Mouse (Mus musculus) neural tube, embryonic 11.5 days (tissue): ENCODE data around the gene Serpinb9c. TPM values are rescaled to one million over a fixed set of nuclear protein-coding genes. Genes with fewer than 3 reads are reported as not detected.
"Not testable (repeated sequence)": the region's sequence is repeated elsewhere in the genome, so short reads cannot be mapped to it uniquely, and the experiment has no call there.

Experiments used
- ATAC-seq: fragments of 200-750 bp; cut with Nextera tagmentation; 2 replicates; pipeline ENCODE4 v1.8.0; 2017; ENCODE audit warnings: moderate number of reproducible peaks, mild to moderate bottlenecking, moderate TSS enrichment, moderate library complexity; ENCODE audit not compliant: insufficient read depth, low FRiP score, low TSS enrichment
- DNase-seq: peaks from one replicate; pipeline ENCODE4 v3.0.0-alpha.2; 2015; ENCODE audit warnings: low spot score
- H3K27ac ChIP-seq: fragments of 300-500 bp; sonication (generic); 2 replicates; pipeline ENCODE4 v1.5.1; 2014; ENCODE audit warnings: low read depth, mild to moderate bottlenecking, low read length
- H3K27me3 ChIP-seq: fragments of 300-500 bp; sonication (generic); 2 replicates; pipeline ENCODE4 v1.6.1; 2014; ENCODE audit warnings: mild to moderate bottlenecking, low read length, mixed read lengths; ENCODE audit not compliant: control insufficient read depth, insufficient read depth
- H3K36me3 ChIP-seq: fragments of 300-500 bp; sonication (generic); 2 replicates; pipeline ENCODE4 v1.6.1; 2014; ENCODE audit warnings: mild to moderate bottlenecking, low read length, moderate library complexity, mixed read lengths; ENCODE audit not compliant: control insufficient read depth, insufficient read depth
- H3K4me1 ChIP-seq: fragments of 300-500 bp; sonication (generic); 2 replicates; pipeline ENCODE4 v1.6.1; 2014; ENCODE audit warnings: low read length, mixed read lengths; ENCODE audit not compliant: control insufficient read depth, insufficient read depth
- H3K4me2 ChIP-seq: fragments of 300-500 bp; sonication (generic); 2 replicates; pipeline ENCODE4 v1.6.1; 2014; ENCODE audit warnings: low read depth, mild to moderate bottlenecking, moderate library complexity
- H3K4me3 ChIP-seq: fragments of 300-500 bp; sonication (generic); 2 replicates; pipeline ENCODE4 v1.5.1; 2014; ENCODE audit warnings: low read depth, low read length
- H3K9ac ChIP-seq: fragments of 300-500 bp; sonication (generic); 2 replicates; pipeline ENCODE4 v1.6.1; 2014; ENCODE audit warnings: mild to moderate bottlenecking, low read length
- H3K9me3 ChIP-seq: fragments of 300-500 bp; sonication (generic); 2 replicates; pipeline ENCODE4 v1.6.1; 2016; ENCODE audit warnings: low read length; ENCODE audit not compliant: control insufficient read depth
- WGBS: fragments of 180-500 bp; shearing (Covaris S2); extraction: QIAGEN DNeasy Blood & Tissue Kit; methylation state at CpG from one replicate; pipeline ENCODE4 v1.1.7; 2014; 5-methylcytosine and 5-hydroxymethylcytosine counted together
- polyA plus RNA-seq: library from polyadenylated mRNA; unstranded; fragments of >200 nt; fragmentation: Nextera tagmentation; extraction: Ambion mirVana; gene quantifications from 2 replicates; pipeline ENCODE4 v1.2.1, GENCODE M21; 2014

Serpinb9c gene
- not detected in 2 replicates for polyA plus RNA-seq

- WGBS, result 87% methylated on average over 4 of the region's 4 CpGs
- H3K9me3 ChIP-seq, result no peaks in the 10 kb centered on the region
- H3K9ac ChIP-seq, result no peak within 1 kb of the TSS
- H3K27me3 ChIP-seq, result no peaks in the 10 kb centered on the region
- H3K27ac ChIP-seq, result no peak within 1 kb of the TSS
- no peaks in the 10 kb centered on the region for H3K4me1 ChIP-seq
- DNase-seq (no peak), ATAC-seq (no peak)
- H3K4me2 ChIP-seq, result no peak within 1 kb of the TSS
- no peaks in the 10 kb centered on the region for H3K36me3 ChIP-seq
- no peak within 1 kb of the TSS for H3K4me3 ChIP-seq
Observed at GRCm38 (mm10) chr13:33159642-33160041, at the start of gene Serpinb9c. Gene Serpinb9c, minus strand, starts transcription at chr13:33159742.

GRCm38 (mm10) chr13:33199740-33200139, 40.2 kb upstream of the Serpinb9c start:
- H3K9ac ChIP-seq, result no peak overlapping the region
- ATAC-seq (no peak), DNase-seq (no peak)
- H3K27ac ChIP-seq, result no peak overlapping the region
- WGBS, result 60% methylated on average over 2 of the region's 2 CpGs
- H3K36me3 ChIP-seq, result no peaks in the 10 kb centered on the region
- no peaks in the 10 kb centered on the region for H3K27me3 ChIP-seq
- H3K4me1 ChIP-seq, result no peaks in the 10 kb centered on the region
- H3K9me3 ChIP-seq, result no peaks in the 10 kb centered on the region
- H3K4me2 ChIP-seq, result no peak overlapping the region
- no peak overlapping the region for H3K4me3 ChIP-seq

GRCm38 (mm10) chr13:33192659-33193058, 33.1 kb upstream of the Serpinb9c start, which contains the start of gene Serpinb9d:
Gene Serpinb9d, plus strand, starts transcription at chr13:33192959.
- no peak within 1 kb of the TSS for H3K4me2 ChIP-seq
- no peaks in the 10 kb centered on the region for H3K4me1 ChIP-seq
- H3K9me3 ChIP-seq, result no peaks in the 10 kb centered on the region
- DNase-seq, result no peak
- H3K9ac ChIP-seq, result no peak within 1 kb of the TSS
- 82% methylated on average over 5 of the region's 5 CpGs for WGBS
- no peaks in the 10 kb centered on the region for H3K27me3 ChIP-seq
- no peak within 1 kb of the TSS for H3K4me3 ChIP-seq
- ATAC-seq, result no peak
- no peak within 1 kb of the TSS for H3K27ac ChIP-seq
- no peaks in the 10 kb centered on the region for H3K36me3 ChIP-seq

GRCm38 (mm10) chr13:33190486-33190885, 30.9 kb upstream of the Serpinb9c start:
- H3K36me3 ChIP-seq, DNase-seq, H3K27me3 ChIP-seq, H3K4me2 ChIP-seq, H3K27ac ChIP-seq, ATAC-seq, H3K9me3 ChIP-seq, H3K4me1 ChIP-seq, H3K4me3 ChIP-seq, H3K9ac ChIP-seq: not testable (repeated sequence)
- WGBS, result 90% methylated on average over 1 of the region's 1 CpGs

- Histone ChIP-seq H3K4me2 (no peak overlapping the region), H3K27ac (no peak overlapping the region), H3K9ac (no peak overlapping the region), H3K9me3 (no peaks in the 10 kb centered on the region), H3K4me3 (no peak overlapping the region), H3K4me1 (no peaks in the 10 kb centered on the region), H3K36me3 (no peaks in the 10 kb centered on the region), H3K27me3 (no peaks in the 10 kb centered on the region)
- WGBS, result 87% methylated on average over 3 of the region's 3 CpGs
- DNase-seq, result no peak
- ATAC-seq, result no peak
Observed at GRCm38 (mm10) chr13:33141435-33141834, 18.1 kb downstream of the Serpinb9c start.

- Histone ChIP-seq H3K9me3 (0 out of 2 replicates have a peak, but pooled peaks cover 3% of the 10 kb centered on the region), H3K4me3 (no peak overlapping the region), H3K9ac (no peak overlapping the region), H3K36me3 (no peaks in the 10 kb centered on the region), H3K27ac (no peak overlapping the region), H3K4me2 (no peak overlapping the region), H3K27me3 (no peaks in the 10 kb centered on the region), H3K4me1 (no peaks in the 10 kb centered on the region)
- 85% methylated on average over 2 of the region's 2 CpGs for WGBS
- DNase-seq (no peak), ATAC-seq (no peak)
Observed at GRCm38 (mm10) chr13:33137717-33138116, 21.8 kb downstream of the Serpinb9c start.

GRCm38 (mm10) chr13:33113054-33113453, 46.5 kb downstream of the Serpinb9c start:
- no peak for DNase-seq
- Histone ChIP-seq H3K4me2 (no peak overlapping the region), H3K27ac (no peak overlapping the region), H3K36me3 (no peaks in the 10 kb centered on the region), H3K4me1 (no peaks in the 10 kb centered on the region), H3K9me3 (no peaks in the 10 kb centered on the region), H3K27me3 (no peaks in the 10 kb centered on the region), H3K9ac (no peak overlapping the region), H3K4me3 (no peak overlapping the region)
- 73% methylated on average over 3 of the region's 3 CpGs for WGBS
- no peak for ATAC-seq

GRCm38 (mm10) chr13:33105626-33106025, 53.9 kb downstream of the Serpinb9c start:
- no peaks in the 10 kb centered on the region for H3K36me3 ChIP-seq
- no peak overlapping the region for H3K4me3 ChIP-seq
- H3K9ac ChIP-seq, result no peak overlapping the region
- no peak overlapping the region for H3K4me2 ChIP-seq
- no peaks in the 10 kb centered on the region for H3K4me1 ChIP-seq
- H3K27ac ChIP-seq, result no peak overlapping the region
- H3K27me3 ChIP-seq, result no peaks in the 10 kb centered on the region
- no peaks in the 10 kb centered on the region for H3K9me3 ChIP-seq
- ATAC-seq (no peak), DNase-seq (no peak)
